Mouse (Mus musculus) intestine, postnatal 0 days (tissue): ENCODE results near the gene Ankrd28. TPM values are rescaled to one million over a fixed set of nuclear protein-coding genes. Genes with fewer than 3 reads are reported as not detected.
"Not testable (repeated sequence)": the region's sequence is repeated elsewhere in the genome, so short reads cannot be mapped to it uniquely, and the experiment has no call there.

Experiments used
- ATAC-seq: fragments of 200-750 bp; cut with Nextera tagmentation; 2 replicates; pipeline ENCODE4 v1.8.0; 2017; ENCODE audit warnings: mild to moderate bottlenecking, moderate TSS enrichment, moderate library complexity
- H3K27ac ChIP-seq: fragments of 300-500 bp; sonication (generic); 2 replicates; pipeline ENCODE4 v1.5.1; 2014; ENCODE audit warnings: mild to moderate bottlenecking, low read depth, low read length, moderate library complexity
- H3K27me3 ChIP-seq: fragments of 300-500 bp; sonication (generic); replicated peaks from 2 replicates; pipeline ENCODE4 v1.6.1; 2014; ENCODE audit warnings: low read length, mixed read lengths; ENCODE audit not compliant: control insufficient read depth, insufficient read depth
- H3K36me3 ChIP-seq: fragments of 300-500 bp; sonication (generic); 2 replicates; pipeline ENCODE4 v1.6.1; 2014; ENCODE audit warnings: mild to moderate bottlenecking, moderate library complexity; ENCODE audit not compliant: control insufficient read depth, insufficient read depth
- H3K4me1 ChIP-seq: fragments of 300-500 bp; sonication (generic); replicated peaks from 2 replicates; pipeline ENCODE4 v1.6.1; 2014; ENCODE audit warnings: antibody characterized with exemption, low read length, mixed read lengths; ENCODE audit not compliant: control insufficient read depth, insufficient read depth
- H3K4me2 ChIP-seq: fragments of 300-500 bp; sonication (generic); replicated peaks from 2 replicates; pipeline ENCODE4 v1.6.1; 2014; ENCODE audit warnings: low read depth, mild to moderate bottlenecking, moderate library complexity
- H3K4me3 ChIP-seq: fragments of 300-500 bp; sonication (generic); 2 replicates; pipeline ENCODE4 v1.5.1; 2014; ENCODE audit warnings: low read depth, low read length
- H3K9ac ChIP-seq: fragments of 300-500 bp; sonication (generic); 2 replicates; pipeline ENCODE4 v1.6.1; 2014; ENCODE audit warnings: mild to moderate bottlenecking, low read depth, low read length
- H3K9me3 ChIP-seq: fragments of 300-500 bp; sonication (generic); 2 replicates; pipeline ENCODE4 v1.6.1; 2016; ENCODE audit warnings: mixed run types; ENCODE audit not compliant: control insufficient read depth
- CTCF ChIP-seq: sonication (generic); IDR thresholded peaks from 2 replicates; pipeline ENCODE4 v1.5.1; 2016; ENCODE audit warnings: low read depth, mild to moderate bottlenecking, control low read depth, antibody characterized with exemption, moderate library complexity
- WGBS: fragments of 180-500 bp; shearing (Covaris S2); extraction: QIAGEN DNeasy Blood & Tissue Kit; methylation state at CpG from one replicate; pipeline ENCODE4 v1.1.7; 2014; 5-methylcytosine and 5-hydroxymethylcytosine counted together
- polyA plus RNA-seq: library from polyadenylated mRNA; unstranded; fragments of >200 nt; fragmentation: Nextera tagmentation; extraction: Ambion mirVana; gene quantifications from 2 replicates; pipeline ENCODE4 v1.2.1, GENCODE M21; 2015

Ankrd28 gene
- 3.9 and 4.6 TPM in 2 replicates for polyA plus RNA-seq

DNA sequence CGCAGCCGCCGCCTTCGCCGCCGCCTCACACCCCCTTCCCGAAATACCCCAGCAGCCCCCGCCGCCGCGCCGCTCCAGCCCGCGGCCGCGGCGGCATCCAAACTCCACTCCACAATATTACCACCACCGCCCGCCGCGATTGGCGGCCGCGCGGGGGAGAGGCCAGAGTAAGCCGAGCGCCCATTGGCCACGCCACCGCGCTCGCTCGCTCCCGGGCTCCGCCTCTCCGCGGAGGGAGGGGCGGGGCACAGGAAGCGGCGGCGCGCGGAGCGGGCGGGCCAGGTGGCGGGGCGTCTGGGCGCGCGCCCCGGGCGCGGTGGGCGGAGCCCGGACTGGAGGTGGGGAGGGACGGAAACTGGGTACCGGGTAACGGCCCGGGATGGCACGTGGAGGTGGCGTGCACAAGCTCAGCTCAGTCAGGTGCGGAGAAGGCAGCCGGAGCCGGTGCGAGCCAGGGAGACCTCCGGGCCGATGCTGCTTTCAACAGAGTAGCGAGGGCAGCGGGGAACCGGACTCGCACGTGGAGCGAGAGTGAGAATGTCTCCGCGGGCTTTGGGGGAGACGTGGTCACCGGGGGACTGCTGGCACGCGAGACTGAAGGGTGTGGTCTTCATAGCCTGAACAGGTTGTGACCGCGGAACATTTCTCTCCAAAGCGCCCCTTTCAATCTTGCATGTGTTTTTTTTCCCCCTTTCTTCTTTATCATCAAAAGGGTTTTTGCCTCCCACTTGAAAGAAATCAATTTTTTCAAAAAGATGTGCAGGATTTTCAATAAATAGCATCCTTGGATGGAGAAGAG, at the start of gene Ankrd28:
TSS of gene Ankrd28 (minus strand) at position 81 of the 799 bp plus-strand sequence.
- no peak for TF ChIP-seq CTCF
- WGBS: under 1% methylated on average over 76 of the region's 81 CpGs

DNA sequence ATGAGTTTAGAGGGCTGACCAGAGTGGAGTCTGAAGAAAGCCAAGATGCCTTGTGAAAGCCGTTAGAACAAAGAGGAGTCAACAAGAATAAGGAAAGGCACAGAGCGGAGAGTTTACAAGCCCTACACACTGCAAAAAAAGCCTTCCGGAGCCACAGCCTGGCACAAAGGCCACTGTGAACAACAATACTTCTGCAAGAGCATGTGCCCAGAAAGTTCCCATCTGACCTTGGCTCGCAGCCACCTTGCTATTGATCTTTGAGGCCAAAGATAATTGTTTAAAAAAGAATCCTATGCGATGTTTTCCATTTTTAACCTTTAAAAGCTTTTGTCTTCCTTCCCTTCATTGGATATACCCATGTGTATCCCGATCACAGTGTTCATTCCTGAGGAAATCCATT, 49.0 kb upstream of the Ankrd28 start:
- Histone ChIP-seq H3K4me1 (no peaks in the 10 kb centered on the region), H3K36me3 (no peaks in the 10 kb centered on the region), H3K27me3 (no peaks in the 10 kb centered on the region), H3K27ac (no peak overlapping the region), H3K4me2 (no peak overlapping the region), H3K9me3 (no peaks in the 10 kb centered on the region), H3K9ac (no peak overlapping the region), H3K4me3 (no peak overlapping the region)
- ATAC-seq: no peak
- TF ChIP-seq CTCF: no peak
- WGBS: 70% methylated on average over 6 of the region's 6 CpGs

More for the DNA sequence above, at the start of gene Ankrd28:
- Histone ChIP-seq H3K27me3 (no peaks in the 10 kb centered on the region), H3K27ac (peak within 1 kb of the TSS; percentile 96), H3K36me3 (no peaks in the 10 kb centered on the region), H3K9me3 (no peaks in the 10 kb centered on the region), H3K4me1 (no peaks in the 10 kb centered on the region; the same call in 1 of the 2 replicates), H3K4me3 (peak within 1 kb of the TSS; percentile 88), H3K9ac (peak within 1 kb of the TSS; percentile 84), H3K4me2 (peak within 1 kb of the TSS; percentile 93)
- ATAC-seq: peak; percentile 98

DNA sequence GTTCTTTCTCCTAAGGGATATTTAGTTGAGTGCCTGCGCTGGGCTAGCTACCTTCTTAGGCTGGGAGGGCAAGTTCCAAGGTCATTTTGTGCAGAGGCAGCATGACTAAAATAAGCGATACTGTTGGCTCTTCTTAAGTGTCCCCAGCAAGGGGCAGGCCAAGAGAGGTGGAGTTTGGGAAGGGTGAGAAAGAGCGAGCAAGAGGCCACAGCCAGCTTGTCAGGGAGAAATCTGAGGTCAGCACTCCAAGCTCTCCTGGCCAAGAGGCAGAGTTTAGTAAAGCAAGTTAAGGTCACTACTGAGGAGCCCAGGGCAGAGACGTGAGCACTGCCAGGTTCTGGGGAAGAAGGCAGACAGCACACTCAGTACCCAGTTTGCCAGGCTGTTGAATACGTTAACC, 41.7 kb upstream of the Ankrd28 start:
- no peaks in the 10 kb centered on the region for H3K4me1 ChIP-seq
- H3K9ac ChIP-seq: no peak overlapping the region
- H3K36me3 ChIP-seq: no peaks in the 10 kb centered on the region
- no peak for ATAC-seq
- no peaks in the 10 kb centered on the region for H3K9me3 ChIP-seq
- H3K4me3 ChIP-seq: no peak overlapping the region
- 67% methylated on average over 5 of the region's 5 CpGs for WGBS
- no peak overlapping the region for H3K4me2 ChIP-seq
- H3K27ac ChIP-seq: no peak overlapping the region
- TF ChIP-seq CTCF: no peak
- H3K27me3 ChIP-seq: no peaks in the 10 kb centered on the region

DNA sequence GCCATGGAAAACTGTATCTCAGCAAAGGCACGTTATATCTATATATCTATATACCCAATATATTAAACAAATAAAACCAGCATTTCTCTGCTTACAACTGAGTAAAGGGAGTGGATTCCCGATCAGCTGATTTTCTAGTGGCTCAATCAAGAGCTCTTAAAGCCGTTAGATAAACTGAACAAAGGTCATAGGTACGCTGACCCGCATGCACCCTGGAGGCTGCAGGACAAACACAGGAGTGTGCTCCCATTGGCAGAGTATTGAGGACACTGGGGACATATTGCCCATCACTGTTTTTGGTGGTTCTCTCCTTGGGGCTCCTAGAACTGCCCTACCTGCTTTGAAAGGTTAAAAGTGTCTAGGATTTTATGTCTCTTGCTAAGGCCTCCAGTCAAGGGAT, 40.0 kb upstream of the Ankrd28 start:
- WGBS: 47% methylated on average over 5 of the region's 5 CpGs
- H3K4me2 ChIP-seq: no peak overlapping the region
- H3K4me3 ChIP-seq: no peak overlapping the region
- peaks cover 5% of the 10 kb centered on the region; the same call in 1 of the 2 replicates for H3K9me3 ChIP-seq
- no peak for ATAC-seq
- no peaks in the 10 kb centered on the region for H3K4me1 ChIP-seq
- no peaks in the 10 kb centered on the region for H3K27me3 ChIP-seq
- no peak overlapping the region for H3K9ac ChIP-seq
- H3K36me3 ChIP-seq: no peaks in the 10 kb centered on the region
- no peak for TF ChIP-seq CTCF
- H3K27ac ChIP-seq: no peak overlapping the region

DNA sequence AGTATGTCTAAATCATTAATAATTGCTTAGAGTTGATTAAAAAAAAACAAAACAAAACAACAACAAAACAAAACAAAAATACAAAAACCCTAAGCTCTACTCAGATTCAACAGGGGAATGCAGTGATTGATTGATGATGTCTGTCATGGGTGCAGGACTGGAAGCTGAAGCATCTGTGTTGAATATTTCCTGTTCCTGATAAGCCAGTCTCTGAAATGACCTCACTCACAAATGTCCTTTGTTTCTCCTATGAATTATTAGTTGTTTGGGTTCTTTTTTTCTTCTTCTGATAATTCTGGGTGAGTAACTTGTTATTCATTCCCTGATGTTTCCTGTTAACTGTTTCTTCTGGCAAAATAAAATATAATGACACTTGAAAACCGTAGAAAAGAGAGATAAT, 38.1 kb upstream of the Ankrd28 start:
- 52% methylated on average over 1 of the region's 1 CpGs for WGBS
- Histone ChIP-seq H3K9ac (no peak overlapping the region), H3K4me1 (no peaks in the 10 kb centered on the region), H3K27ac (no peak overlapping the region), H3K27me3 (no peaks in the 10 kb centered on the region), H3K9me3 (peaks cover 5% of the 10 kb centered on the region; the same call in 1 of the 2 replicates), H3K36me3 (no peaks in the 10 kb centered on the region), H3K4me3 (no peak overlapping the region), H3K4me2 (no peak overlapping the region)
- no peak for ATAC-seq
- TF ChIP-seq CTCF: no peak

DNA sequence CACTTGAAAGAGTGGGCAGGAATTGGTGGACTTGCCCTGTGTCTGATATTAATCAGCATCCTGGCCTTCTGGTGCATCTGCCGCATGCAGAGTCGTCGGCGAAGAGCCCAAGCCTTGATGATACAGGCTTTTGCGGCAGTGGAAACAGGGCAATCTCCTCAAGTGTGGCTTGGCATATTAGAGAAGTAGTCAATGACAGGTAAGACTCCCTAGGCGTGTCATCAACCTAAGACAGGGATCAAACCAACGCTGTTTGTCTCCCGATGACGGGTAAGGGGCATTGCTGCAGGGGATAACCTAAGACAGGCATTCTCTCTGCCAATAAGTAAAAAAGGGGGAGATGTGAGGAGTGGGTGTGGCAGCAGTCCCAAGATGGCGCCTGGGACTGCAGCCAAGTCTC, 35.9 kb upstream of the Ankrd28 start:
- H3K4me3 ChIP-seq, ATAC-seq, H3K27me3 ChIP-seq, H3K4me2 ChIP-seq, H3K36me3 ChIP-seq, H3K9me3 ChIP-seq, H3K27ac ChIP-seq, H3K4me1 ChIP-seq, H3K9ac ChIP-seq: not testable (repeated sequence)
- WGBS: 96% methylated on average over 10 of the region's 10 CpGs
